Mouse (Mus musculus) brain, adult 2 months (tissue): ENCODE measurements around the gene Hoxd8.

Experiments used
- DNase-seq: peaks from one replicate; pipeline ENCODE4 v3.0.0; 2011; ENCODE audit warnings: low read depth, low spot score

The Hoxd8 gene

DNA sequence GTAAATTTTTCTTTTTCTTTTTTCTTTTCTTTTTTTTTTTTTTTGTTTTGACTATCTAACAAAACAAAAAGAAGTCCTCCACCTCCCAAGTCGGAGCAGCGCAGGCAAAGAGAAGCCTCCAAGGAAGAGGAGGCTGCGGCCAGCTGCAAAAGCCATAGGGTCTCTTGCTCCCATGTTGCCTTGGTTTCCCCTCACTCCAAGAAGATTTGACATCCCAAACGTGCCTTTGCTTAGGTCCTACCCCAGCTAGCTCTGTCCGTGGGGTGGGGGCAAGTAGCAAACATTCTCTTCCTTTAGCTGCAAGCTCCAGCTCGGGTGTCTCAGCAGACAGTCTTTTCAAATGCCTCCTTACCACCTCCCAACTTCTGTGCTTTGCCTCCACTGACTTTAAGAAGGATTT, 29.4 kb downstream of the Hoxd8 start:
- no peak for DNase-seq

DNA sequence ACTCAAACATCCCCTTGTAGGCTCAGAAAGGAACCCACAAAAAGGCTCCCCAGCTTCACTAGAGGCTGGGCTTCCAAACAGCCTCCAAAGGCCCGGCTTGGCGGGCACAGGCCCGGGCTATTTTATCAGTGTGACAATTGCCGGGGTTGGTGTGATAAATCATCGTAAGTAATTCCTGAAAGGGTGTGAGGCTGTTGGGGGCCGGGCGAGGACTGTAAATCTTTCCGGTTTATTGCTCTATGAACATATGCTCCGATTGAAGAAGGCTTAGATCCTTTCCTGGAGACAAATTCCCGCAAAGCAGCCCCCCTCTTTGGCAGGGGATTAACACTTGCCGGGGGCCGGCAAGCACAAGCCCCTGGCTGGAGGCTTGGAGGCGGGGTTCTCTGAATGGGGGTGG, 30.0 kb downstream of the Hoxd8 start:
- DNase-seq, result no peak

GRCm38 (mm10) chr2:74734996-74735811, 30.8 kb downstream of the Hoxd8 start:
- DNase-seq, result no peak

- DNase-seq, result no peak
Observed at GRCm38 (mm10) chr2:74735851-74736687, 31.7 kb downstream of the Hoxd8 start.

DNA sequence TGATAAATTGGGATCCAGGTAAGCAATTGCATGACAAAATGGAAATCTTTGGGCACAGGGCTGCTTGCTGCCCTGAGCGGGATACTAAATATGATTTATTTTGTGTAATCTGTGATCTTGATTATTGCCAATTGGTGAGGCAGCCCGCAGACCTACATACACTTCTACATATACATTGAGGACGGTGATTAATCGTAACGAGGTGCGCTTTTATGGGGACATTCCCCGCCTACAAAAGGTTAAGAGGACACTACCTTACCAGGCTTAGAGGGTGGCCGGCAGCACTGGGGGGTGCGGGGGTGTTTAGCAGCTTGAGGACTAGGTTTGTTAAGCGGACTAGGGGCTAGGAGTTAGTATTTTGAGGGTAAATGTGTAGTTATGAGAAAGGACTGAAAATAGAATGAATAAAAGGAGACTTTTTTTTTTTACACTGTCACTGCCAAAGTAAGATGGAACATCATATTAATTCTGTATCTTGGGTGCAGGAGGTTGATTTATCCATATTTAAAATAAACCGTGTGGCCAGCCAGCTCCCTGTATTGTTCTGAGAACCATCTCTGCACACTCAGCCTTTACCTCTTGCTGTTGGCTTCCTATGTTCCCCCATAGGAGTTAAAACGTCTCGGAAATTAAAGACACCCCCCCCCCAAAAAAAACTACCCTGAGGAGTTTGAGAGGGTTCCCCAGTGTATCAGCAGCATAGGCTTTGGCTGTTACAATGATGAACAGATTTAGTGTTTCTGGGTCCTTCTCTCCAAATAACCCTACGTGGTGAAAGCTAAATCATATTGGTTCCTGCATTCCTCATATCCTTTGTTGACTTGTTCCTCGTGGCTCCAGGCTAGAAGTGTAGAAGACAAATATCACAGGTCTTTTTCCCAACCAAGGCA, 32.5 kb downstream of the Hoxd8 start:
- no peak for DNase-seq

DNA sequence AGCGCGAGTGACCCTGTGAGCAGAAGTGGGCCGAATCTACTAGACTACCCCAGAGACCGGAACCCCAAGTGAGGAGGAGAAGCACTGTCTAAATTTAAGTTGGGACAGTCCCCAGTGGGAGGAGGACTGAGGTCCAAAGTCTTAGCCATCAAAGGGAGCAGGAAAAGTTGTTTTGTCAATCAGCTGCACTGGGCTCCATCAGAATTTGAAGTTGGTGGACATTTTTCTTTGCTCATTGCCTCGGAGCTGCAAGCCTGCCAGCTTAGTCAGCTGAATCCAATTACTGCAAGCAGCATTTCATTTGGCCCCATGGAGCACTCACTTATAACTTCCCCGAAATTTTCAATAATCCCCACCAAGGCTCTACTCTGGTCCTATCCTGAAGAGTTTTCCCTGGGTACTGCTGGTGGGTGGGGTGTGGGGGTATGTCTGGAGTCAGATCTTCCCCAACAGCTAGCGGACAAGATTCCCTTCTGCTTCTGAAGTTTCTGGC, 33.2 kb downstream of the Hoxd8 start:
- no peak for DNase-seq

GRCm38 (mm10) chr2:74738623-74739475, 34.4 kb downstream of the Hoxd8 start:
- DNase-seq, result no peak

- DNase-seq, result no peak
Observed at GRCm38 (mm10) chr2:74739476-74739800, 35.0 kb downstream of the Hoxd8 start.

GRCm38 (mm10) chr2:74739869-74740268, 35.5 kb downstream of the Hoxd8 start:
- DNase-seq, result no peak

DNA sequence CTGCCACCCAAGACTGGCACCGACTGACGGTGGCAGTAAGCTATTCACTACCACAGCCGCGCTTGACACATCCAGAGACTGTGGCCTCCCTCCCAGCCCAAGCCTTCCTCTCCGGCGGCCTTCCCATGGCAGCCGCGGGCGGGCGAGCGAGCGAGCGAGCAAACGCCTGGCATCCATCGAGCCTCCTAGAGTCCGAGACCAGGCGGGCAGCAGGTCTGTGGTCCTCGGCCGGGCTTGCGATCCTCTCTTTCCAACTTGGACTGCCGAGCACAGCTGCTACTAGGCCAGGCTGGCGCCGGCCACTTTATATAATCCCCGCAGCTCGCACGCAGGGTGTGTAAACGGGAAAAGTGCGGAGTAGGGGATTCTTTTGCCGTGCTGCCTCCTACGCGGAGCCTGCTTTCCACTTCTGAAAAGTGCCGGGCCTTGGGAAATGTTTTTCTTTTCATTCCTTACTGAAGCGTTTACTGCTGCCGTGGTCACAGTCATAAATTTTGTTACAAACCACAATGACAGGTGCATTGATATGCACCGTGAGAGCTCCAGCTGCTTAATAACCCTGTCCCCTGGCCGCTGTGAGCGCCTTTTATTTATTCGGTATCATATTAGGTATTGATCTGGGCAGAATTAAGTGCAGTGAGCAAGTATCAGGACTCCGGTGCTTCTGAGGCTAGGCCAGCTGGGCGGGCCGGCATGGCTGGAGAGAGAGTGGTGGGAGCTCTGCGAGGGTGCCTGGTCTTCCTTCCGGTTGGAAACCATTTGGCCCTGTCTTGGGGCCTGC, 36.1 kb downstream of the Hoxd8 start:
- no peak for DNase-seq

- no peak for DNase-seq
Observed at GRCm38 (mm10) chr2:74741252-74741978, 37.0 kb downstream of the Hoxd8 start.

DNA sequence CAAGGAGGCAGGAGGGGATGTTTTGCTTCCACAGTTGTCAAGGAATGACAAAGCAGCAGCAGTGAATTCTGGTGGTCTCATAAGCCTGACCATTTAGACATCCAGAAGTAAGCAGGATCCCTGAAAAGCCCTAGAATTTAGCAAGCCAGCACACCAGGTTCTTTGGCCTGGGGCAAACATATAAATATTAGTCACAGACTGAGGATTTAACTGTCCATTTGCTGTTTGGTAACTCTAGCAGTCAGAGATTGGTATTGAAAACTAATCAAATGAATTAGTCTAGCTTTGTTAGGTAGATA, 37.5 kb downstream of the Hoxd8 start:
- no peak for DNase-seq

- DNase-seq, result no peak
Observed at GRCm38 (mm10) chr2:74745540-74746297, 41.3 kb downstream of the Hoxd8 start.

DNA sequence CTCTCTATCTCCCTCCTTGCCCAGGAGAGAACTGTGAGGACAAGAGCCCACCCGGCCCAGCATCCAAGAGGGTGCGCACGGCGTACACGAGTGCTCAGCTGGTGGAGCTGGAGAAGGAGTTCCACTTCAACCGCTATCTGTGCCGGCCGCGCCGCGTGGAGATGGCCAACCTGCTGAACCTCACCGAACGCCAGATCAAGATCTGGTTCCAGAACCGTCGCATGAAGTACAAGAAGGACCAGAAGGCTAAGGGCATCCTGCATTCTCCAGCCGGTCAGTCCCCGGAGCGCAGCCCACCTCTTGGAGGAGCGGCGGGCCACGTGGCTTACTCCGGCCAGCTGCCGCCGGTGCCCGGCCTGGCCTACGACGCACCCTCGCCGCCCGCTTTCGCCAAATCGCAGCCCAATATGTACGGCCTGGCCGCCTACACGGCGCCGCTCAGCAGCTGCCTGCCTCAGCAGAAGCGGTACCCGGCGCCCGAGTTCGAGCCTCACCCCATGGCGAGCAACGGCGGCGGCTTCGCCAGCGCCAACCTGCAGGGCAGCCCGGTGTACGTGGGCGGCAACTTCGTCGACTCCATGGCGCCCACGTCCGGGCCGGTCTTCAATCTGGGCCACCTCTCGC, 42.0 kb downstream of the Hoxd8 start:
- no peak for DNase-seq

DNA sequence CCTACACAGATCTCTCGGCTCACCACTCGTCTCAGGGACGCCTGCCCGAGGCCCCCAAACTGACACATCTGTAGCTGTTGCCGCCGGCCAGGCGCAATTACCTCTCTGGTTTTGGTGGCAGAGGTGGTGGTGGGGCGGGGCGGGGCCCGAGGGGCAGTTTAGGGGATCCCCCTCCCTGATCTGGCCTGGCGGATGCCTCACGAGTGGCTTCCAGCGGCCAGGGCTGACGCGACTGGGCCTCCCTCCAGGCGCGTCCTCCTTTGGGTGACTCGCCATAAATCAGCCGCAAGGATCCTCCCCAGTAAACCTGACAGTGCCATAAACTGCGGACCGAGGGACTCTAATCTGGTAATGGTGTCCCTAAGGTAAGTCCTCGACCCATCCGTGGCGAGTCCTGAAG, 42.6 kb downstream of the Hoxd8 start:
- no peak for DNase-seq

DNA sequence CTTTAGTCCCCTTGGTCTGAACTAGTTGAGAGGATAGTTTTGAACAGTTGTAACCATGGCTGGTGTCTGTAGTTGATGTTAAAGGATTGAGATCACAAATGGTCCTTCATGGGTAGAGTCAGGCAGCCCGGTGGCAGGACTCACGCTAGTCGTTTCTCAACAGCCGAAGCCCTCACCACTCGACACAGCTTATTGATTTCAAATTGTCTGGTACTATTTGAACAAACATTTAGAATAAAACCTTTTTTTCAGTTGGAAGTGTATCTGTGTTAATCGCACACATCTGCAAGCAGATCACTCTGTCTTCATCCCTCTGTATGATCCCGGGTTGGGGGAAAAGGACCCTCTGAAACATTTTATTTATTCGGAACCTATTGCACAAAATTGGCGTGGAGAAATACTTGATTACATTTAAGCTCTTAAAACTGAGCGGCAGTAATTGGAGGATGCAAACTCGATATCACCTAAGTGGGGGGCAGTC, 43.3 kb downstream of the Hoxd8 start:
- DNase-seq, result no peak

DNA sequence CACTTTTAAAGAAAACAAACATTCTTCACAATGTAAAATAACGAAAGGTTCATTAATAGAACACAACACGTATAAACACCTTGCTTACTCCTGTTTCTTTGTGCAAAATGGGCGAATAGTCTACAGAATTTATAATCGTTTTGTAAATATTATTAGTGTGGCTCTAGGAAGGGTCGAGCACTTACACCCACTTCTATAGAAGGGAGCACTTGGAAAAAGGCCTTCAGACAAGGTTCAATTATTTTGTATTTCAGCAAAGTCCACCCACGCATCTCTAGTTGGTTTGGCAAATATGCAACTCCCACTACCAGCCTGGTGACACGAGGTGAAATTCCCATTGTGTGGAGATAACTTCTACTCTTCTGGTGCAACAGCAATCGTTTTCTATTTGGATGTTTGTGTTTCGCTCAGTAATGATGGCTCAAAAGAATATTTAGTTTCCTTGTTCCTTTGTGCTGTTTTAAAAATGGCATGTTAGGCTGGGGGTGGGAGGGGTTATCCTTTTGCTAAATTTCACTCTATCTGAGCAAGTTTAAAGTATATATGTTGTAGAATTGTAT, 44.1 kb downstream of the Hoxd8 start:
- DNase-seq, result no peak
